Mouse (Mus musculus): ENCODE measurements around the gene Mup21. TPM values are rescaled to one million over a fixed set of nuclear protein-coding genes. Genes with fewer than 3 reads are reported as not detected.
"Not testable (repeated sequence)": the region's sequence is repeated elsewhere in the genome, so short reads cannot be mapped to it uniquely, and the experiment has no call there.

Mup21 gene
- polyA plus RNA-seq (2016; fragmentation: Nextera tagmentation; extraction: Ambion mirVana): not detected in 2 replicates

- Histone ChIP-seq H3K9me3 (0 out of 2 replicates have a peak, but pooled peaks cover 5% of the 10 kb centered on the region), H3K27ac (no peak within 1 kb of the TSS), H3K36me3 (no peaks in the 10 kb centered on the region), H3K4me3 (no peak within 1 kb of the TSS), H3K4me1 (no peaks in the 10 kb centered on the region), H3K9ac (no peak within 1 kb of the TSS), H3K27me3 (replicated peaks) (no peaks in the 10 kb centered on the region), H3K4me2 (replicated peaks) (no peak within 1 kb of the TSS)
- WGBS: 86% methylated on average over 2 of the region's 2 CpGs
- no peak for ATAC-seq (ENCODE audit: low FRiP score, low read depth)
Observed at GRCm38 (mm10) chr4:62150811-62151210, at the start of gene Mup21. Mup21 (minus strand) TSS chr4:62150863.

DNA sequence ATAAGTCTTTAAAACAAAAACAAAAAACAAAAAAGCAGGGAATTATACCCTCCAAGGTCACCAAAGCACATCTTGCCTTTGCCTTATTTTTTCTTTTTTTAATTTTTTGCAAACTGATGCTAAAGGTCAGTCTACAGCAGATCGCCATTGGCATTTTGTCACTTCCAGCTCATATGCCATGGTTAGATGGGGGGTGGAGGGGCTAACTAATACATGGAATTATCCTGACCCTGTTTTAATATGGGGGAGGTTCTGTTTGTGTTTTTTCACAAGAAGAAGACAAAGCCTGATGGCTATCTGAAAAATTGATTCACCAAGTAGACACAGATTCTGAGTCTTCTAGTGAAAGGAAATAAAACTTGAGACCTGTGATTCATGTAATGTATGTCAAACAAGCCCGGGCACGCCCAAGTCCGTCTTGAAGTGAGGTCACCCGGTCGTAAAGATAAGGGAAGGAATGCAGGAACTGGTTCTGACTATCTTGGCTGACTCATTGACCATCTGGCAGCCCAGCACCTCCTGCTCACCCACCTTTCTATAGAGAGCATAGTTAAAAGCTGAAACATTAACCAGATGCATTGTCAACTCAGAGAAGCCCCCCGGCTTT is 49.4 kb upstream of the Mup21 start:
- no peak for ATAC-seq (ENCODE audit: low FRiP score, low read depth)
- Histone ChIP-seq H3K27ac (no peak overlapping the region), H3K9me3 (peaks cover 12% of the 10 kb centered on the region), H3K36me3 (peaks cover 90% of the 10 kb centered on the region), H3K9ac (no peak overlapping the region), H3K4me1 (no peaks in the 10 kb centered on the region), H3K27me3 (replicated peaks) (no peaks in the 10 kb centered on the region), H3K4me2 (replicated peaks) (no peak overlapping the region), H3K4me3 (no peak overlapping the region)
- whole genome bisulfite sequencing: 92% methylated on average over 7 of the region's 7 CpGs

- H3K9me3 ChIP-seq: peaks cover 57% of the 10 kb centered on the region
- no peaks in the 10 kb centered on the region for H3K4me1 ChIP-seq
- no peak for ATAC-seq (ENCODE audit: low FRiP score, low read depth)
- H3K4me2 ChIP-seq (replicated peaks): no peak overlapping the region
- H3K4me3 ChIP-seq: no peak overlapping the region
- H3K27me3 ChIP-seq (replicated peaks): no peaks in the 10 kb centered on the region
- no peak overlapping the region for H3K27ac ChIP-seq
- peaks cover 57% of the 10 kb centered on the region for H3K36me3 ChIP-seq
- no peak overlapping the region for H3K9ac ChIP-seq
Observed at GRCm38 (mm10) chr4:62188778-62189177, 38.1 kb upstream of the Mup21 start.

GRCm38 (mm10) chr4:62177282-62177681 is 26.6 kb upstream of the Mup21 start:
- Histone ChIP-seq H3K9ac (no peak overlapping the region), H3K9me3 (no peaks in the 10 kb centered on the region), H3K27ac (no peak overlapping the region), H3K4me2 (replicated peaks) (no peak overlapping the region), H3K4me1 (no peaks in the 10 kb centered on the region), H3K4me3 (no peak overlapping the region), H3K36me3 (no peaks in the 10 kb centered on the region), H3K27me3 (replicated peaks) (no peaks in the 10 kb centered on the region)
- WGBS: 48% methylated on average over 5 of the region's 5 CpGs
- ATAC-seq (ENCODE audit: low FRiP score, low read depth): no peak

DNA sequence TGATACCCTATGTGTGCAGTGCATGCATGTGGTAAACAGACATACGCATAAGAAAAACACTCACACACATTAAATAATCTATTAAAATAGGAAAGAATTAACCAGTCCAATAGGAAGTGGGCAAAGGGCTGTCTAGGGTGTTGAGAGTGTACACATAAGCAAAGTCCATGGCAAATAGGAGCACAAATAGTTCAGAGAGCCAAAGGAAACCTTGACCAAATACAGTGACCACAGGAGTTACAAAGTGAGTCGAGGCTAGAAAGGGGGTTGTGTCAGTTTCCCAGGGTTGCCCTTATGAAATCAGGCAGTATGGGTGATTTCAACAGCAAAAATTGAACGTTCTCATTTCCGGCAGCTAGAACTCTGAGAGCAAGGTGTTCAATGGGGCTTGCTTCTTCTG is 23.8 kb upstream of the Mup21 start:
- Histone ChIP-seq H3K27ac (no peak overlapping the region), H3K4me3 (no peak overlapping the region), H3K9ac (no peak overlapping the region), H3K27me3 (replicated peaks) (no peaks in the 10 kb centered on the region), H3K4me1 (no peaks in the 10 kb centered on the region), H3K9me3 (no peaks in the 10 kb centered on the region), H3K4me2 (replicated peaks) (no peak overlapping the region), H3K36me3 (no peaks in the 10 kb centered on the region)
- ATAC-seq (ENCODE audit: low FRiP score, low read depth): no peak
- 90% methylated on average over 4 of the region's 4 CpGs for WGBS

GRCm38 (mm10) chr4:62167636-62168035 is 17.0 kb upstream of the Mup21 start:
- H3K4me3 ChIP-seq; H3K27ac ChIP-seq; H3K36me3 ChIP-seq; H3K9ac ChIP-seq; H3K27me3 ChIP-seq (replicated peaks); H3K9me3 ChIP-seq; H3K4me2 ChIP-seq (replicated peaks); H3K4me1 ChIP-seq; ATAC-seq (ENCODE audit: low FRiP score, low read depth): not testable (repeated sequence)
- WGBS: 93% methylated on average over 13 of the region's 13 CpGs

DNA sequence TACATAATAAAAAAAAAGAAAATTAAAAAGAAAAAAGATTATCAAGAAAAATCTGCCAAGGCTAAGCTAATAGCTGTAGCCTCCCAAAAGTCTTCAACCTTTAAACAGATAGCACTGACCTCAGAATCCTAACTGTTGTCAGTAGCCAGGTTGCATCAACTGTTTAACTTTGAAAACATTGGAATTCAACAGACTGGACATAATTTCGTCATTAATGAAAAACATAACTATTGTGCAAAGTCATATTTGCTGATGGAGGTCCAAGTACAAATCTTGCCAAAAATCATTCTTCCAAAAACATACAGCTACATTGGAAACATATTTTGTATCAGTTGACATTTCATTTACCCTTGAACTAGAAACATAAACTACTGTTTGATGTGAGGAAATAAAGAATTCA is 7.7 kb upstream of the Mup21 start:
- WGBS: 76% methylated on average over 1 of the region's 1 CpGs
- H3K9ac ChIP-seq: no peak overlapping the region
- H3K36me3 ChIP-seq: no peaks in the 10 kb centered on the region
- ATAC-seq (ENCODE audit: low FRiP score, low read depth): no peak
- no peak overlapping the region for H3K27ac ChIP-seq
- no peaks in the 10 kb centered on the region for H3K4me1 ChIP-seq
- no peak overlapping the region for H3K4me3 ChIP-seq
- no peak overlapping the region for H3K4me2 ChIP-seq (replicated peaks)
- no peaks in the 10 kb centered on the region for H3K9me3 ChIP-seq
- no peaks in the 10 kb centered on the region for H3K27me3 ChIP-seq (replicated peaks)

DNA sequence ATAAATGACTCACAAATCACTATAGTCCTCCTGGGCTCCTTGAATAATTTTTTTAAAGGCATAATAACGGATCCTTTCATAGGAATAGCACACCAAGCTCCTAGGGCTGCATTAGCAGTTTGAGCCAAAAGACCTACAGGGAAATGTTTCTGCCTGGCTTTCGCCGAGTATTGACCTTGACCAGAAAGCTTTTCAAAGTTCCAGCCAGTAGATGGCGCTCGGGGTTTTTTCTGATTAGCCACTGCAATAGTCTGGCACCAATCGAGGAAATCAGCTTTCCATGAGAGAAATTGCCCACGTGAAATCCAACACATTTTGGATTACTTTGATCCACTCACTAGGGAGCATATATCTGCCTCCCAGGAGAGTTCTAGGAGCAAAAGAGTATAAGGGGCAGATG is 17.0 kb downstream of the Mup21 start:
- Histone ChIP-seq H3K36me3 (no peaks in the 10 kb centered on the region), H3K27me3 (replicated peaks) (no peaks in the 10 kb centered on the region), H3K4me2 (replicated peaks) (no peak overlapping the region), H3K9ac (no peak overlapping the region), H3K9me3 (peaks cover 26% of the 10 kb centered on the region), H3K4me1 (no peaks in the 10 kb centered on the region), H3K27ac (no peak overlapping the region), H3K4me3 (no peak overlapping the region)
- ATAC-seq (ENCODE audit: low FRiP score, low read depth): no peak
- 71% methylated on average over 7 of the region's 7 CpGs for WGBS

DNA sequence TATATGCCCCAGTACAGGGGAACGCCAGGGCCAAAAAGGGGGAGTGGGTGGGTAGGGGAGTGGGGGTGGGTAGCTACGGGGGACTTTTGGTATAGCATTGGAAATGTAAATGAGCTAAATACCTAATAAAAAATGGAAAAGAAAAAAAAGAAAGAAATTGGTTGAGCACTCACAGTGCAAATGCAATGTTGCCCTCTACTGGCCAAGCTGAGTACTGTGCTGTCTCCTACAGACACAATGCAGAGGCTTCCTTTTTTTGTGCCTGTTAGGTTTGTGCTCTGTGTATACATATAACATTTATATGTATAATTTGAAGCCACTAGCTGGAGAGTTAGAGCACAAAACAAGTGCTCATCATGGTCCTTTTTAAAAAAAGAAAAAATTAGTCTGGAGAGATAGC is 47.3 kb downstream of the Mup21 start:
- not testable (repeated sequence) for H3K27me3 ChIP-seq (replicated peaks); ATAC-seq (ENCODE audit: low FRiP score, low read depth); H3K4me1 ChIP-seq; H3K4me2 ChIP-seq (replicated peaks); H3K9ac ChIP-seq; H3K4me3 ChIP-seq; H3K27ac ChIP-seq; H3K9me3 ChIP-seq; H3K36me3 ChIP-seq
- 84% methylated on average over 2 of the region's 2 CpGs for WGBS

Other genes with a start within 250 kb of the Mup21 start
- not detected in 2 replicates for gene Mup20, start 96.7 kb downstream of the Mup21 start, polyA plus RNA-seq (2016; fragmentation: Nextera tagmentation; extraction: Ambion mirVana)
- gene Mup3, start 63.5 kb downstream of the Mup21 start, polyA plus RNA-seq (2016; fragmentation: Nextera tagmentation; extraction: Ambion mirVana): not detected in 2 replicates
- 21.7 and 26.3 TPM in 2 replicates for gene Zfp37, start 80.2 kb upstream of the Mup21 start, polyA plus RNA-seq (2016; fragmentation: Nextera tagmentation; extraction: Ambion mirVana)
- gene Slc31a2, start 111.7 kb upstream of the Mup21 start, polyA plus RNA-seq (2016; fragmentation: Nextera tagmentation; extraction: Ambion mirVana): 14.5 and 15.5 TPM in 2 replicates
- gene Fkbp15, start 209.7 kb upstream of the Mup21 start, polyA plus RNA-seq (2016; fragmentation: Nextera tagmentation; extraction: Ambion mirVana): 25.7 and 26.9 TPM in 2 replicates
- 39.7 and 40.7 TPM in 2 replicates for gene Slc31a1, start 209.9 kb upstream of the Mup21 start, polyA plus RNA-seq (2016; fragmentation: Nextera tagmentation; extraction: Ambion mirVana)